Mouse (Mus musculus) bone marrow macrophage, adult 2 months (primary cell): ENCODE data around the gene Nt5c. TPM values are rescaled to one million over a fixed set of nuclear protein-coding genes. Genes with fewer than 3 reads are reported as not detected.
"Not testable (repeated sequence)": the region's sequence is repeated elsewhere in the genome, so short reads cannot be mapped to it uniquely, and the experiment has no call there.

Experiments used
- H3K27ac ChIP-seq: 2 replicates; pipeline ENCODE4 v1.5.1; 2012; ENCODE audit warnings: low read depth, low read length; ENCODE audit not compliant: insufficient read depth
- H3K4me1 ChIP-seq: 2 replicates; pipeline ENCODE4 v1.6.1; 2012; ENCODE audit warnings: low read length; ENCODE audit not compliant: control insufficient read depth, insufficient read depth
- H3K4me3 ChIP-seq: 2 replicates; pipeline ENCODE4 v1.5.1; 2012; ENCODE audit warnings: mild to moderate bottlenecking, low read length, moderate library complexity; ENCODE audit not compliant: insufficient read depth
- CTCF ChIP-seq: IDR thresholded peaks from 2 replicates; pipeline ENCODE4 v1.5.1; 2012; ENCODE audit warnings: low read depth, mild to moderate bottlenecking, low read length, moderate library complexity
- POLR2A ChIP-seq: IDR thresholded peaks from 2 replicates; pipeline ENCODE4 v1.6.1; 2012; ENCODE audit warnings: mild to moderate bottlenecking, low read depth, low read length, borderline replicate concordance
- polyA plus RNA-seq: library from polyadenylated mRNA; stranded (reverse); fragments of >200 nt; gene quantifications from 2 replicates; pipeline ENCODE4 v1.2.4, GENCODE M21; 2012; ENCODE audit not compliant: missing spikeins, insufficient read depth, insufficient read length

Nt5c gene
- polyA plus RNA-seq, 1 experiment = 66.3 TPM

DNA sequence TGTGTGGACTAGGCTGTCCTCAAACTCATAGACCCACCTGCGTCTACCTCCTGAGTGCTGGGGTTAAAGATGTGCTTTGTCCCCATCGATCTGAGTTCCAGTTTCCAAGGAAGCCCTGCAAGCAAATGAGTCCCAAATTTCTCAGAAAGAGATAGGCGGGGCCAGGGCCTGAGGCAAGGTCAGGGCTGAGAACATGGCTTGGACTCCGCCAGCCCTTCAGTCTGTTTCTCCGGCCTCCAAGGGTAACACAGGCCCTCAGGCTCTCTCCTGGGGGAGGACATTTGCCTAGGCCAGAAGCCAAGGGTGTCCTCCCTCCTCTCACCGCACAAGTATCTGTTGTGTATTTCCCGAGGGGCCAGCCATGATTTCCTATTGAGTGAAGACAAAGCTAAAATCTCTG lies 19.5 kb downstream of the Nt5c start:
- peaks cover 15% of the 10 kb centered on the region for H3K4me1 ChIP-seq
- no peak for TF ChIP-seq CTCF
- TF ChIP-seq POLR2A = no peak
- H3K4me3 ChIP-seq = no peak overlapping the region
- H3K27ac ChIP-seq = no peak overlapping the region

DNA sequence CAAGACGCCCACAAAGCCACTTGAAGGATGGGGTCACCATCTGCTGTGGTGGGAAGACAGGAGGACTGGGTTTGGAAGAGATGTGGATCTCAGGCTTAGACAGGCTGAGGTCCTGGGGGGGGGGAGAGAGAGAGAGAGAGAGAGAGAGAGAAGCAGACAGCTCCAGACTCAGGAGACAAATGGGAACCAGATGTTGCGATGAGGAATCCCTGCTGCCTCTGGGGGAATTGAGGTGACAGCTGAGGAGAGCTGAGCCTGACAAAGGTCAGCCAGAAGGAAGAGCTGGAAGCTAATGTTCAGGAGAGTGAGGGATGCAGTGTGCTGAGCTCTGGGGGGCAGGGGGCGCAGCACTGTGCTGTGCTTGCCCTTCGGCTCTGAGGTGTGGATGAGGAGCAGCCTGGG lies 24.4 kb downstream of the Nt5c start:
- Histone ChIP-seq H3K4me1 (no peaks in the 10 kb centered on the region), H3K4me3 (no peak overlapping the region), H3K27ac (no peak overlapping the region)
- TF ChIP-seq POLR2A (no peak), CTCF (no peak)

DNA sequence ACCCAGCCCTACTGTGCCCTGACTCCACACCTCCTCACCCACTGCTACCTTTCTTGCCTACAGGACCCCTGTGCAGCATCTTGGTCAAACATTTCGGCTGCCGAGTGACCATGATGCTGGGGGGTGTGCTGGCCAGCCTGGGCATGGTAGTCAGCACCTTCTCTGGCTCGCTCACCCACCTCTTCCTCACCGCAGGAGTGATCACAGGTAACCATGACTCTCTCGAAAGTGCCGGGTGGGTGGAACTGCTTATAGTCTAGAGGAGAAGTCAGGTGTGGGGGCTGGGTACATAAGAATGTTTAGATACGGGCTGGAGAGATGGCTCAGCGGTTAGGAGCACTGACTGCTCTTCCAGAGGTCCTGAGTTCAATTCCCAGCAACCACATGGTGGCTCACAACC lies 26.8 kb downstream of the Nt5c start:
- H3K4me1 ChIP-seq = no peaks in the 10 kb centered on the region
- H3K4me3 ChIP-seq = no peak overlapping the region
- TF ChIP-seq CTCF (no peak), POLR2A (no peak)
- no peak overlapping the region for H3K27ac ChIP-seq

DNA sequence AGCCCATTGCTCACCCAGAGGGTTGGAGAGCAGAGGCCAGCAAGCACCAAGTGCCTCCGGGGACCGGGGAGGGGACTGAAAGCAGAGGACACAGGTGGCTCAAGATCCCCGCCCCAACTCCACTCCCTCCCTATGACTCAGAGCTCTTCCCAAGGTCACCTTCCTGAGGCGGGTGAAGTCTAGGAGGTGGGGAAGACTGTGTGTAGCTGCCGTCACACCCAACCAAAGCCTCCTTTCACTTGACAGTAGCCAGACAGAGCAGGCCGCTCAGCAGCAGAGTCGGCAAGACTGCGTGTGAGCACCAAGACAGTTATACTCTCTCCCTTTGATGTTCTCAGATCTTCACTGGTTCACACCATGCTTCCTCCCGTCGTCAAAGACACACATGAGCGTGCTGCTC lies 28.3 kb downstream of the Nt5c start:
- no peak overlapping the region for H3K4me3 ChIP-seq
- TF ChIP-seq POLR2A = no peak
- no peak for TF ChIP-seq CTCF
- no peaks in the 10 kb centered on the region for H3K4me1 ChIP-seq
- H3K27ac ChIP-seq = no peak overlapping the region

DNA sequence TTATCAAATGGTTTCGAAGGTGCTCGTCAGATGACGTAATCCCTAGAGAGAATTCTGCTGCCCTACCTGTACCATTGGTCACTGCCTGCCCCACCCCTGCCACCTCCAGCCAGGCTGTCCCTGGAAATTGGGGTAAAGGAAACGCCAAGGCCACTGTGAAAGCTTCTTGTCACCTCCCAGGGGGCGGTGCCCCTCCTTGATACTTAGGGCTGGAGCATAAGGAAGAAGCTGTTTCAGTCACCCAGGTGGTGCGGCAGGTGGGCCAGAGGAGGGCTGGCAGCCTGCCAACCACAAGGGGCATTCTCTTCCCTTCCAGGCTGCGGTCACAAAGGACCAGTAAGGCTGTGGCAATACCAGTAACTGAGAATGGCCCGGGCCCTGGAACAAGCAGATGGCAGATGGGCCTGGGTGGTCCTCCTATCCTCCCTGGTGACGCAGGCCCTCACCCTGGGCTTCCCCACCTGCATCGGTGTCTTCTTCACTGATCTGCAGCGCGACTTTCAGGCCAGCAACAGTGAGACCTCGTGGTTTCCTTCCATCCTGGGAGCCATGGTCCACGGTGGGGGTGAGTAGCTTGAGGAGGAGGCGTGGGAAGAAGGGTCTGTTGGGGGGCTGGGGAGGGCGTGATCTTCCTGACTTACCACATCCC lies 29.3 kb downstream of the Nt5c start, which contains the start of gene Slc16a5:
Slc16a5 (plus strand) TSS at position 232 of the 649 bp plus-strand sequence.
- H3K27ac ChIP-seq = no peak within 1 kb of the TSS
- TF ChIP-seq CTCF (no peak), POLR2A (no peak)
- H3K4me1 ChIP-seq = no peaks in the 10 kb centered on the region
- H3K4me3 ChIP-seq = no peak within 1 kb of the TSS

DNA sequence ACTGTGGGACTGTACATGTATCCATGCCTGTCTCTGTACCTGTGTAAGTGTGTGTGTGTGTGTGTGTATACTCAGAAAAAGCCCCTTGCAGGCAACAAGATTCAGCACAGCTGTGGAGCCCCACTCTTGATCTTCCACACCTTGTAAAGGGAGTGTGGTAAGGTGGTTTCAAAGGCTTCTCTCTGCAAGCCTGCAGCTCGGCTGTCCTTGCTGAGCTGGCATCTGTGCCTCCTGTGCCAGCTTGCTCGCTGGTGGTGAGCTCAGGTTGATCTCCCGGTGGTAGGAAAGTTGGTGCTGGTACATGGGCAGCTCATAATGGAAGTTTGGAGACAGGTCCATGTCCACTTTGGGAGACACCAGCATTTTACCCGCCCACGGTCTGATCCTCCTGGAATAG lies 29.8 kb downstream of the Nt5c start:
- no peak for TF ChIP-seq POLR2A
- no peaks in the 10 kb centered on the region for H3K4me1 ChIP-seq
- H3K4me3 ChIP-seq = no peak overlapping the region
- no peak overlapping the region for H3K27ac ChIP-seq

DNA sequence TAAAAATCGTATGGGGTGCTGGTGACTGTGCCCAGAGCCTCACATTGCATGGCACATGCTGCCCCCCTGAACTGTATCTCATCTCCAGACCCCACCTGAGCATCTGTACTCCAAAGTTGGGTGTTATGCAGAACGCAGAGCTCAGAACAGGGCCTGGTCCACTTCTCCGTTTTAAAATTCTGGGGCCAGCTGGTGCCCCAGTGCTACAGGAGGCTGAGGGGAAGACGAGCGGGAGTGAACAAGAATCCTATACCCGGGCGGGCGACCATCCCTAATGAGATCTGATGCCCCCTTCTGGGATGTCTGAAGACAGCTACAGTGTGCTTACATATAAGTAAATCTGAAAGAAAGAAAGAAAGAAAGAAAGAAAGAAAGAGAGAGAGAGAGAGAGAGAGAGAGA lies 30.7 kb downstream of the Nt5c start:
- H3K27ac ChIP-seq = no peak overlapping the region
- no peak for TF ChIP-seq POLR2A
- TF ChIP-seq CTCF = no peak
- no peaks in the 10 kb centered on the region for H3K4me1 ChIP-seq
- no peak overlapping the region for H3K4me3 ChIP-seq

DNA sequence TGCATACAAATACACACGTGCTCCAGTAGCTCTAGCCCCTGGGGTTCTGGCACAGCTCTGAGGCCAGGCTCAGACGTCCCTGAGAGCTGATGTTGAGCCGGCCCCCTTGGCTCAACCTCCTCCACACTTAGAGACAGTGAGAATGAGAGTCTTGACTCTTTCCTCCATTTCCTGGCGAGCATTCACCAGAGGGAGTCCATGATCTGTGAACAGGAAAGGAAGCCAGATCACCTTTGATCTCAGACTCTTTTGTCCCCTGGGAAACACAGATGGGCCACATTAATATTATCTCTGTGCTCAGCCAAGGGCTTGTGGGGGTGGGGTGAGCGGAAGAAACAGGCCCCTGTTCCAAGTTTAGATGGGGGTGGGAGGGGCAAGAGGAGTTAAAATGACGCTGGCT lies 34.3 kb downstream of the Nt5c start:
- H3K4me3 ChIP-seq = no peak overlapping the region
- no peaks in the 10 kb centered on the region for H3K4me1 ChIP-seq
- TF ChIP-seq CTCF (no peak), POLR2A (no peak)
- no peak overlapping the region for H3K27ac ChIP-seq

DNA sequence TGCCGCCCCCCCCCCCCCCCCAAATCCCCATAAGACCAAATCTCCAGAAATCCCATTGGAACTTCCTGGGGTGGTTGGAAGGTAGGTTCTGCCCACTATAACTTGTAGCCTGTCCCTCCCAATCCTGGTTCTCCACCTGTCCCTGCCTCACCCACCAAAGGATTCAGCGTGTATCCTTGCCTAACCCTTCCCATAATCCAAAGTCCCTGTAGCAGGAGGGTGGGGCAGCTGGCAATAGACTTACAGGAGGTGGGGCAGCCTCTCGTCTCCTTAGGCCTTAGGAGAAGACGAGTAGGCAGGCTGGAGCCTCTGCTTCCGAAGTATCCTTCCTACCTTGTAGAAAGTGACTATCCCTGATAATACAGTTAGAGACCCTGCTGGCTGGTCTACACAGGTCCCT lies 35.5 kb downstream of the Nt5c start:
- TF ChIP-seq POLR2A (no peak), CTCF (no peak)
- Histone ChIP-seq H3K27ac (no peak overlapping the region), H3K4me3 (no peak overlapping the region), H3K4me1 (no peaks in the 10 kb centered on the region)

DNA sequence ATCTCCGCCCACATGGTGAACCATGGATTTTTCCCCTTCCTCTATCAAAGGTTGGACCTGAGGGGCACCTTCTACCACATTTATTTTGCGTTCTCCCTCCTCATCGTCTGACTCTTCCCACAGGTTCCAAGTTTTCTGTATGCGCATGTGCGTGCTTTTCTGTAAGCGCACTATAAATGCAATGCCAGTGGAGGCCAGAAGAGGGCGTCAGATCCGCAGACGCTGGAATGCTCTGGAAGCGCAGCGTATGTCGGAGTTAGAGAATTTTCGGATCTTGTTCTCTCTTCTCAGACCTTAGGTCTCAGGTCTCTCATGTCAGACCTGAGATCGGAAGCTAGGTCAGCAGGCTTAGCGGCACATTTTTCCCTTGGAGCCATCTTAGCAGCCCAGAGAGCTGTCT lies 36.0 kb downstream of the Nt5c start:
- TF ChIP-seq CTCF (no peak; the same call in 1 of the 2 replicates), POLR2A (no peak)
- Histone ChIP-seq H3K4me3 (no peak overlapping the region), H3K4me1 (no peaks in the 10 kb centered on the region), H3K27ac (no peak overlapping the region)

DNA sequence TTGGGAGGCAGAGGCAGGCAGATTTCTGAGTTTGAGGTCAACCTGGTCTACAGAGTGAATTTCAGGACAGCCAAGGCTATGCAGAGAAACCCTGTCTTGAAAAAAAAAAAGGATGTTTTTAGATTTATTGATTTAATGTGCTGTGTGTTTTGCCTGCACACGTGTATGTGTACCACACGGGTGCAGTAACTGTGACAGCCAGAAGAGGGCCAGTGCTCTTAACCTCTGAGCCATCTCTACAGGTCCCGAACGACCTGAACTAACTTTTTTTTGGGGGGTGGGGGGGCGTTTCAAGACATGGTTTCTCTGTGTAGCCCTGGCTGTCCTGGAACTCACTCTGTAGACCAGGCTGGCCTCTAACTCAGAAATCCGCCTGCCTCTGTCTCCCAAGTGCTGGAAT lies 36.8 kb downstream of the Nt5c start:
- not testable (repeated sequence) for H3K4me3 ChIP-seq, H3K4me1 ChIP-seq

More for the DNA sequence above, 36.8 kb downstream of the Nt5c start:
- H3K27ac ChIP-seq = not testable (repeated sequence)
